Mouse (Mus musculus) hindbrain, postnatal 0 days (tissue): ENCODE results near the gene Vasn. TPM values are rescaled to one million over a fixed set of nuclear protein-coding genes. Genes with fewer than 3 reads are reported as not detected.

ENCODE experiments used
- ATAC-seq: fragments of 200-750 bp; cut with Nextera tagmentation; 2 replicates; pipeline ENCODE4 v1.8.0; 2017; ENCODE audit warnings: mild to moderate bottlenecking, moderate TSS enrichment, moderate library complexity
- DNase-seq: peaks from one replicate; pipeline ENCODE4 v3.0.0-alpha.2; 2015; ENCODE audit warnings: low spot score
- H3K27ac ChIP-seq: fragments of 300-500 bp; sonication (generic); 2 replicates; pipeline ENCODE4 v1.5.1; 2014; ENCODE audit warnings: mild to moderate bottlenecking
- H3K27me3 ChIP-seq: fragments of 300-500 bp; sonication (generic); 2 replicates; pipeline ENCODE4 v1.6.1; 2014; ENCODE audit warnings: low read length, mixed read lengths; ENCODE audit not compliant: insufficient read depth
- H3K36me3 ChIP-seq: fragments of 300-500 bp; sonication (generic); 2 replicates; pipeline ENCODE4 v1.6.1; 2014; ENCODE audit warnings: low read length, mixed read lengths; ENCODE audit not compliant: insufficient read depth
- H3K4me1 ChIP-seq: fragments of 300-500 bp; sonication (generic); 2 replicates; pipeline ENCODE4 v1.6.1; 2014; ENCODE audit warnings: antibody characterized with exemption, low read length, mixed read lengths; ENCODE audit not compliant: insufficient read depth
- H3K4me2 ChIP-seq: fragments of 300-500 bp; sonication (generic); 2 replicates; pipeline ENCODE4 v1.6.1; 2014; ENCODE audit warnings: low read depth, mild to moderate bottlenecking, low read length, moderate library complexity, mixed read lengths
- H3K4me3 ChIP-seq: fragments of 300-500 bp; sonication (generic); 2 replicates; pipeline ENCODE4 v1.5.1; 2014; ENCODE audit warnings: low read length
- H3K9ac ChIP-seq: fragments of 300-500 bp; sonication (generic); replicated peaks from 2 replicates; pipeline ENCODE4 v1.6.1; 2014; ENCODE audit warnings: mild to moderate bottlenecking, low read length, moderate library complexity, mixed read lengths
- H3K9me3 ChIP-seq: fragments of 300-500 bp; sonication (generic); 2 replicates; pipeline ENCODE4 v1.6.1; 2016; ENCODE audit warnings: low read length, mixed read lengths
- CTCF ChIP-seq: IDR thresholded peaks from 2 replicates; pipeline ENCODE4 v1.5.1; 2016; ENCODE audit warnings: antibody characterized with exemption, control low read depth, low read depth
- WGBS: fragments of 180-500 bp; shearing (Covaris S2); extraction: QIAGEN DNeasy Blood & Tissue Kit; methylation state at CpG from one replicate; pipeline ENCODE4 v1.1.7; 2014; 5-methylcytosine and 5-hydroxymethylcytosine counted together
- polyA plus RNA-seq: library from polyadenylated mRNA; unstranded; fragments of >200 nt; fragmentation: Nextera tagmentation; extraction: Ambion mirVana; gene quantifications from 2 replicates; pipeline ENCODE4 v1.2.1, GENCODE M21; 2015
- total RNA-seq: library from RNA; depleted of rRNA; stranded (reverse); fragments of >200 nt; gene quantifications from 2 replicates; pipeline ENCODE4 v1.2.3, GENCODE M21; 2014

Vasn gene
- total and polyA plus RNA-seq, 2 experiments from 2014 or later: 7.3 to 18.4 TPM

DNA sequence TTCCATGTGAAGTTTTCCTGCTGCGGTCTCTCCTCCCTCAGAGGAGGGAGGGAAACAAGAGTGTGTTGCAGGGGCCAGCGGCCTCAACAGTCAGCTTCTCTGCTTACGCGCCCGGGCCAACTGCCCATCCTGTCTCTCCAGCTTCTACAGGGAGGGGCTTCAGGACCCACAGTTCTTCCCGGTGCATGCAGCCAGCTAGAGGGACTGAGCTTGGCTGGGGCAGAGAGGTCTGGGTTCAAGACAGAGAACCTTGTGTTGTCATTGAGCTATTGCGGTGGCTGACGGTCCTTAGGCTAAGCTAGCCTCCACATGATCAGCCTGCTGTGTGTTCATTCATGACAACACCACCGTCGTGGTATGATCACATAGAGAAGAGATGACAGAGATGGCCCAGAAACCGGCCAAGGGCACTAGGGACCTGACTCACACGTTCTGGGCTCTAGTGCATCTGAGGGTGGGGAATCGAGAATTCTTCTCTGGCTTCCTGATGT, 8.0 kb downstream of the Vasn start:
- H3K4me1 ChIP-seq: peaks cover 26% of the 10 kb centered on the region
- H3K27ac ChIP-seq: peak overlapping the region; percentile 42; the same call in 1 of the 2 replicates
- DNase-seq (peak; percentile 51), ATAC-seq (no peak)
- TF ChIP-seq CTCF: no peak
- no peaks in the 10 kb centered on the region for H3K9me3 ChIP-seq
- no peak overlapping the region for H3K9ac ChIP-seq
- peaks cover 10% of the 10 kb centered on the region; the same call in 1 of the 2 replicates for H3K36me3 ChIP-seq
- no peaks in the 10 kb centered on the region for H3K27me3 ChIP-seq
- H3K4me3 ChIP-seq: no peak overlapping the region
- no peak overlapping the region for H3K4me2 ChIP-seq
- 58% methylated on average over 13 of the region's 13 CpGs for WGBS

DNA sequence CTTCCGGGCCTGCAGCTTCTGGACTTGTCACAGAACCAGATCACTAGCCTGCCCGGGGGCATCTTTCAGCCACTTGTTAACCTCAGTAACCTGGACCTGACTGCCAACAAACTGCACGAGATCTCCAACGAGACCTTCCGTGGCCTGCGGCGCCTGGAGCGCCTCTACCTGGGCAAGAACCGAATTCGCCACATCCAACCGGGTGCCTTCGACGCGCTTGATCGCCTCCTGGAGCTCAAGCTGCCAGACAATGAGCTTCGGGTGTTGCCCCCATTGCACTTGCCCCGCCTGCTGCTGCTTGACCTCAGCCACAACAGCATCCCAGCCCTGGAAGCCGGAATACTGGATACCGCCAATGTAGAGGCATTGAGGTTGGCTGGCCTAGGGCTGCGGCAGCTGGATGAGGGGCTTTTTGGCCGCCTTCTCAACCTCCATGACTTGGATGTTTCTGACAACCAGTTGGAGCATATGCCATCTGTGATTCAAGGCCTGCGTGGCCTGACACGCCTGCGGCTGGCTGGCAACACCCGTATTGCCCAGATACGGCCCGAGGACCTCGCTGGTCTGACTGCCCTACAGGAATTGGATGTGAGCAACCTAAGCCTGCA, 8.8 kb downstream of the Vasn start:
- WGBS: 78% methylated on average over 28 of the region's 28 CpGs
- ATAC-seq (no peak), DNase-seq (peak; percentile 43)
- H3K27me3 ChIP-seq: no peaks in the 10 kb centered on the region
- H3K4me1 ChIP-seq: peaks cover 20% of the 10 kb centered on the region
- H3K4me3 ChIP-seq: no peak overlapping the region
- no peak overlapping the region for H3K27ac ChIP-seq
- H3K4me2 ChIP-seq: no peak overlapping the region
- H3K9me3 ChIP-seq: no peaks in the 10 kb centered on the region
- H3K36me3 ChIP-seq: peaks cover 10% of the 10 kb centered on the region; the same call in 1 of the 2 replicates
- no peak overlapping the region for H3K9ac ChIP-seq
- no peak for TF ChIP-seq CTCF

DNA sequence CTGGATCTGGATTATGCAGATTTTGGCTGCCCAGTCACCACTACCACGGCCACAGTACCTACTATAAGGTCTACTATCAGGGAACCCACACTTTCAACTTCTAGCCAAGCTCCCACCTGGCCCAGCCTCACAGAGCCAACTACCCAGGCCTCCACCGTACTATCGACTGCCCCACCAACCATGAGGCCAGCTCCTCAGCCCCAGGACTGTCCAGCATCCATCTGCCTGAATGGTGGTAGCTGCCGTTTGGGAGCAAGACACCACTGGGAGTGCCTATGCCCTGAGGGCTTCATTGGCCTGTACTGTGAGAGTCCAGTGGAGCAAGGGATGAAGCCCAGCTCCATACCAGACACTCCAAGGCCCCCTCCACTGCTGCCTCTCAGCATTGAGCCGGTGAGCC, 9.5 kb downstream of the Vasn start:
- ATAC-seq (no peak), DNase-seq (no peak)
- H3K36me3 ChIP-seq: peaks cover 10% of the 10 kb centered on the region; the same call in 1 of the 2 replicates
- no peak overlapping the region for H3K27ac ChIP-seq
- no peak for TF ChIP-seq CTCF
- H3K4me3 ChIP-seq: no peak overlapping the region
- H3K27me3 ChIP-seq: no peaks in the 10 kb centered on the region
- H3K9ac ChIP-seq: 0 out of 2 replicates have a peak overlapping the region, but pooled peaks have one; percentile 13
- peaks cover 14% of the 10 kb centered on the region for H3K4me1 ChIP-seq
- H3K9me3 ChIP-seq: no peaks in the 10 kb centered on the region
- no peak overlapping the region for H3K4me2 ChIP-seq
- 74% methylated on average over 5 of the region's 5 CpGs for WGBS

GRCm38 (mm10) chr16:4649692-4650091, 10.0 kb downstream of the Vasn start:
- Histone ChIP-seq H3K36me3 (peaks cover 10% of the 10 kb centered on the region; the same call in 1 of the 2 replicates), H3K9ac (no peak overlapping the region), H3K4me1 (peaks cover 9% of the 10 kb centered on the region), H3K4me3 (no peak overlapping the region), H3K9me3 (no peaks in the 10 kb centered on the region), H3K4me2 (no peak overlapping the region), H3K27me3 (no peaks in the 10 kb centered on the region), H3K27ac (no peak overlapping the region)
- DNase-seq (no peak), ATAC-seq (no peak)
- 88% methylated on average over 11 of the region's 11 CpGs for WGBS
- no peak for TF ChIP-seq CTCF

GRCm38 (mm10) chr16:4650161-4650560, 10.4 kb downstream of the Vasn start:
- TF ChIP-seq CTCF: no peak
- H3K4me1 ChIP-seq: peaks cover 8% of the 10 kb centered on the region; the same call in 1 of the 2 replicates
- H3K36me3 ChIP-seq: peaks cover 10% of the 10 kb centered on the region; the same call in 1 of the 2 replicates
- H3K9ac ChIP-seq: no peak overlapping the region
- ATAC-seq: no peak
- no peak overlapping the region for H3K4me3 ChIP-seq
- H3K27ac ChIP-seq: no peak overlapping the region
- DNase-seq: no peak
- no peaks in the 10 kb centered on the region for H3K9me3 ChIP-seq
- 88% methylated on average over 3 of the region's 3 CpGs for WGBS
- H3K27me3 ChIP-seq: no peaks in the 10 kb centered on the region
- H3K4me2 ChIP-seq: no peak overlapping the region

DNA sequence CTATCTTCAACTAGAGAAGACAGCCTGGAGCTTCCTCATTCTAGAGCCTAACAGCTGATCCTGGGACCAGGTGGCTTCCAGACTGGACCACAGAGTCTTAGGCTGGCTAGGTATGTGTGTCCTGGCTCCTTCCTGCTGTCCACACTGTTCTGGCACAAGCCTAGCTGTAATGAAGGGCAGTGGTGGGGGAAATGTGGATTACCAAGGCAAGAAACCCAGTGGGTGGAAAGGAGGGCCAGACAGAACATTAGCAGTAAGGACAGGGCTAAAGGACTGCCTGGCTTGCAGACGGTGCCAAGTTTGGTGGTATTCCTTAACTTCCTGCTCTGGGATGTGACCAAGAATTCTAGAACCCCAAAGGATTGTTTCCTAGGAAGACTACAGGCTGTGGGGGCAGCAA, 11.3 kb downstream of the Vasn start:
- no peak for DNase-seq
- Histone ChIP-seq H3K27me3 (no peaks in the 10 kb centered on the region), H3K9ac (no peak overlapping the region), H3K27ac (no peak overlapping the region), H3K4me1 (peaks cover 8% of the 10 kb centered on the region; the same call in 1 of the 2 replicates), H3K4me3 (no peak overlapping the region), H3K36me3 (peaks cover 10% of the 10 kb centered on the region; the same call in 1 of the 2 replicates), H3K9me3 (no peaks in the 10 kb centered on the region), H3K4me2 (no peak overlapping the region)
- 80% methylated on average over 1 of the region's 1 CpGs for WGBS
- TF ChIP-seq CTCF: no peak
- no peak for ATAC-seq

- H3K4me3 ChIP-seq: no peak overlapping the region
- WGBS: 65% methylated on average over 7 of the region's 7 CpGs
- ATAC-seq: no peak
Measured at GRCm38 (mm10) chr16:4651624-4652023, 11.9 kb downstream of the Vasn start.

More at GRCm38 (mm10) chr16:4651624-4652023, 11.9 kb downstream of the Vasn start:
- H3K9ac ChIP-seq: no peak overlapping the region
- no peak overlapping the region for H3K4me2 ChIP-seq
- no peak overlapping the region for H3K27ac ChIP-seq
- H3K36me3 ChIP-seq: peaks cover 10% of the 10 kb centered on the region; the same call in 1 of the 2 replicates
- 0 out of 2 replicates have a peak, but pooled peaks cover 4% of the 10 kb centered on the region for H3K4me1 ChIP-seq
- no peak for DNase-seq
- no peaks in the 10 kb centered on the region for H3K9me3 ChIP-seq
- H3K27me3 ChIP-seq: no peaks in the 10 kb centered on the region
- no peak for TF ChIP-seq CTCF
